Mouse (Mus musculus): ENCODE results near the gene Thbs4.
"Not testable (repeated sequence)": the region's sequence is repeated elsewhere in the genome, so short reads cannot be mapped to it uniquely, and the experiment has no call there.

Thbs4 gene

DNA sequence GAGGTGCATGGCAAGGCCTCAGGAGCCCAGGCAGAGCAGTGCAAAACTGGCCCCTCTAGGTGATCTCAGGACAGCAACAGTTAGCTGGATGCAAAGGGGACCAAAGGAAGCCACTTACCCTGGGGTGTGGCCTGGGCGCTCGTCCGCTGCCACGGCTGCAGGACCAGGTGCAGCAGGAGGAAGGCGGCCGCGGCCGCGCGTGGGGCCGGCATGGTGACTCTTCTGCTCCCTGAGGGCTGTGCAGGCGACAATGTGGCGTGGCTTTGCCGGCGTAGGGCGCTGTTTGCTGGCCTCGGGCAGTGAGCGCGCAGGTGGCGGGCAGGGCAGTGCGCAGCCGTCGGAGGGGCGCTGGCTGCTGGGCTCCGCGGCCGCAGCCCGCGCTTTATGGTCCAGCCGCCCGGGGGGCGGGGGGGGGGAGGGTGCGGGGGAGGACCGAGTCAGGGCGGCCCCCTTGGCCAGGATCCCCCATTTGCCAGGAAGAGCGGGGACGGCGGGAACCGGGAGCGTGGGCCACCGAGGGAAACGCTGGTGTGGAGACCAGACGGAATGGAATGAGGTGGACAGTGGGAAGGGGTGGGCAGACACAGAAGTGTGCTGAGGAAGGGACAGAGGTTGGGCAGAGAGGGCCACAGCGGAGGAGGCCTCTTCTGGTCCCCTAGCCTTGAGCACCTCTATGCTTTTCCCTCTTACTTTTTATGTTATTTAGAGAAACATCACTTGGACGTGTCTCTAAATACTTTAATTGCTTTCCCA is at the start of gene Thbs4:
Gene Thbs4, minus strand, starts transcription at position 357 of the 753 bp plus-strand sequence.
- no peak for DNase-seq

DNA sequence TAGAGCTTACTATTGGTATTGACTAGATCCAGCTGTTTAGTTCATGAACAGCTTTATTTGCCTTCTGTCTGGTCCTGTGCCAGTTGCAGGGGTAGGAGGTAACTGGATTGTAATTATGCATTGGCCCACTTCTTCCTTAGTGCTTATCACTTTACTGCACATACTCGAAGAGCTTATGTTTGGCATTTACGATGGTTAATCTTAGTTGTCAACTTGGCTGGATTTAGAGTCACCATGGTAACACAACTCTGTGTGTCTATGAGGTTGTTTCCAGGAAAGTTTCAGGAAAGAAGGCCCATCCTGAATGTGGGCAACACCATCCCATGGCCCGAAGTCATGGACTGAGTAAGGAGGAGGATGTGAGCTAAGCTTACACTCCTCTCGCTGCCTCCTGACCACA is 38.5 kb upstream of the Thbs4 start:
- no peak for DNase-seq

DNA sequence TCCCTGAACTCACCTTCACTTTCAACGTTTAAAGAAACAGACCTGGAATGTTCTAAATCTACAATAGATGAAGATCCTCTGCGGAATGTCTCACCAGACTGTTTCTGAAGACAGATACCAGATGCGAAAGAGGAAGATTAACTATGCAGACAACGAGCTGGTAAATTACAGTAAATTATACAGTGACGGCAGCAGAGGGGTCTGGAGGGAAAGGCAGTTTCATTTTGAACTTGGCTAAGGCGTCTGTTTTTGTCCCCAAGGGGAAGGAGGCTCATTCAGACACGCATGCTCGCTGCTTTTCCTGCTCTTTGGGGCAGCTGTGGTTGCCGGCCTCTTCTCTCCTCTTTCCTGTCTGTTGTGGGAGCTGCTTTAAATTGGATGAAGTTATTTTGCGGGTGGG is 34.2 kb upstream of the Thbs4 start:
- no peak for DNase-seq

DNA sequence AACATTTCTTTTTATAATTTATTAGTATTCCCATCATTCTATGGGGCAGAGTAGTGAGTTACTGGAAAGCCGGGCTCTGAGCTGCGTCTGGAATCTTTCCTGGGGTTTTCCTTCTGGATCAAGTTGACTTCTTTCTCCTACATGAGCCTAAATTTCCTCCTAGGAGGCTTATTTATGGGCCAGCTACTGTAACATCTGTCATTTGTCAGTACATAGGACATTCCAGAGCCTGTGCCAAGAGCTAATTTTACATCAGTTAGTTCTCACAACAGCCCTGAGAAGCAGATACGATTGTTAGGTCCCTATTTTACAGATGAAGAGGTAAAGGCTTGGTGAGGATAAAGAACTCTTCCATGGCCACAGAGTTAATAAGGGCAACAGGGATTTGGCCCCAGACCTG is 22.7 kb upstream of the Thbs4 start:
- DNase-seq: no peak

DNA sequence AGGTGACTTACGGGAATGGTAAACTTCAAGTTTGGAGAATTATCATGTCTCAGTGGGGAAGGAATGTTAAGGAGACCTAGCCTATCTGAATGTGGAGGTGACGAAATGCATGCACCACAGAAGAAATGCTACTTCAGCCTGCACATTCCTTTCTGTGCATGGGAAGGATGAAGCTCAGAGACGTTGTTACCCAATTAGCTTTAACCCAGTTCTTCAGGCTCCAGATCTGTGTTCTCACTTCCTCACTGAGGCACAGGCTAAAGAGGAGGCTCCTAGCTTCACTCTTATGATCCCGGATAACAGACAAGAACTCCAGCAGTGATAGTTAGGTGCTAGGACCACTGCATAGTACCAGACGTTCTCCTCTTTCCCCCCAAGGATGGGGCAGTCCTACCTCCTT is 21.7 kb upstream of the Thbs4 start:
- DNase-seq: no peak

DNA sequence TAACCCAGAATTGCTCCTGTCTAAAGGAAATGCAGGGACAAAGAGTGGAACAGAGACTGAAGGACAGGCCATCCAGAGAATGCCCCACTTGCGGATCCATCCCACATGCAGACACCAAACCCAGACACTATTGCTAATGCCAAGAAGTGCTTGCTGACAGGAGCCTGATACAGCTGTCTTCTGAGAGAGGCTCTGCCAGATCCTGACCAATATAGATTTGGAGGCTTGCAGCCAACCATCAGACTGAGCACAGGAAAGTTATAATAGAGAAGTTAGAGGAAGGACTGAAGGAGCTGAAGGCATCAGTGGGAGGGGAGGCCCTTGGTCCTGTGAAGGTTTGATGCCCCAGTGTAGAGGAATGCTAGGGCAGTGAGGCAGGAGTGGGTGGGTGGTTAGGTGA is 16.0 kb upstream of the Thbs4 start:
- DNase-seq: not testable (repeated sequence)

DNA sequence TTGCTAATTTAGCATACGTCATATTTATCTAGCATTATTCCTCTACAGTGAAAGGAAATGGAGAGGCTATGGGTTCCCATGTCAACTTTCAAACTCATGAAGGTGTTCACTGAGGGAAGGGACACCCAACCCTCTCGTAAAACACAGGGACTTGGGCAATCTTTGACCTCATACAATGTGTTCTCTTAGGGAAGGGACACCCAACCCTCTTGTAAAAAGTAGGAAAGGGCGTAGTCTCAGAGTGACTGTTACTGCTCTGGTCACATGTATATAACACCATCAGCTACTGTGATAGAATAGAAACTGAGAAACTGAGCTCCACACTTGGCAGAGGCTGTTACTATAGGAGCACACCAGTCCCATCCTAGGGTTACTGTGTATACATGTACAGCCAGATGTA is 13.2 kb upstream of the Thbs4 start:
- DNase-seq: no peak

DNA sequence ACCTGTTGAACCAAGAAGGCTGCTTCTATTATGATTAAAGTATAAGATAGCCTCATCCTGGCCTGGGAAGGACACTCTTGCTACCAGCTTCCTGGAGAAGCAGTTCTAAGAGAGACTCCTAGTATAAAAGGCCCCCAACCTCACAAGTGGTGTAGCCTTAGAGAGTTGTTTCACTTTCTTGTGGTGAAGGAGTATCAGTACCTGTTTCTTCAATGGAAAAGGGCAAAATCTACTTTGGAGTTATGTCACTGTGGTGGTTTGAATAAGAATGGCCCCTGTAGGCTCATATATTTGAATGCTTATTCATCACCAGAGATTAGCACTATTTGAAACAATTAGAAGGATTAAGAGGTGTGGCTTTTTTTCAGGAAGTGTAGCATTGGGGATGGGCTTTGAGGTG is 12.2 kb upstream of the Thbs4 start:
- DNase-seq: no peak

DNA sequence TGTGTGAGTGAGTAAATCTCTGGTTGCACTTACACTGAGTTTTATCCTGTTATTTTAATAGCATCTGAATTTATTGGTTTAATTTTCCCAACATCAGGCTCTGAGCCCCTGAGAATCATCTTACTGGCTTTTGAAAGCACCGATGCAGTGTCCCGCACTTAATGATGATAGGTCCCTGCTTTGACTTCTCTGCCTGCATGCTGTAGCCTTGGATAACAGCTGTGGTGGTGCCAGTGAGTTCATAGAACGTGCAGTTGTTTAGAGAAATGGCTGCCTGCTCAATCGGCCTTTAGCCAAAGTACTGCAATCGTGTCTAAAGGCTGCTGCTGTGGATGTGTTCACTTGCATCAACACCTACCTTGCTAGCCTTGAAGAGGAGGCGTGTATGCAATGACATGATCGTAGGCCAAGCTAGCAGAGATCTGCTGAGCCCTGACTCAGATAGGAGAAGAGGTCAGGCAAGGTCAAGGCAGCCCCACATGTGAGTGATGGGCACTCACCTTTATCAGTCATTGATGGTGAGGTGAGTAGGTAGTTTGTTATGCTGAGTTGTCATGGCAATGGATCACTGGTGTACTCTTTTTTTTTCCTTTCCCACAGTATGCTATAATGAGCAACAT is 4.8 kb upstream of the Thbs4 start:
- no peak for DNase-seq

DNA sequence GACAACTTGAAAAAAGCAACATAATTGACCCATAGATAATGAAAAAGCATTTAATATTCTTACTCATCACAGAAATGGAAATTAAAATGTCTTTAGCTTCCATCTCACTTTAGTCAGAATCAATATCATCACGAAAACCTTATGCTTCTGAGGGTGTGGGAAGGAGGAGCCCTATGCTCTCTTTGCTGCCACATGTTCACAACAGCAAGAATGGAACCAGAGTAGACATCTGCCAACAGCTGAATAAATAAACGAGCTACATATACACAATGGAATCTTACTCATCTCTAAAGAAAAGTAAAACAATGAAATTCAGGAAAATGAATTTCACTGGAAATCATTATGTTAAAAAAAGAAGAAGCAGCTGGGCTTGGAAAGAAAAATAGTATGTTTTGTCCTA is 4.2 kb upstream of the Thbs4 start:
- DNase-seq: no peak

DNA sequence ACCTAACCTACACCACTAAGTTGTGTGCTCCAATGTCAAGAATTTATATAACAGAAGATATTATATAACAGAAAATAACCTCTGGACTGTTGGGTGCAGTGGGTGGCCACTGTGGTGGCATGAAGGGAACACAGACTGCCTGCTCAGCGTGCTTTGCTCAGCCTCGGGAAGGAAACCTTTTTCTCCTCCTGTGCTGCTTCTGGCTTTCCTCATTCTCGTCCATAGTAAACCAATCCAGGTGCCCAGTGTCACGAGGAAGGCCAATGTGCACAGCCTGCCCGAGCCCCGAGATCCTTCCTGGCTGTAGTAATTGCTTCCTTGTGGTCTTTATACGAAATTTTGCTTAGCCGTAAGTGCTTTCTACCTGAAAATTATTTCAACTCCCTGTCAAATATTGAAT is 982 bp downstream of the Thbs4 start:
- DNase-seq: no peak

DNA sequence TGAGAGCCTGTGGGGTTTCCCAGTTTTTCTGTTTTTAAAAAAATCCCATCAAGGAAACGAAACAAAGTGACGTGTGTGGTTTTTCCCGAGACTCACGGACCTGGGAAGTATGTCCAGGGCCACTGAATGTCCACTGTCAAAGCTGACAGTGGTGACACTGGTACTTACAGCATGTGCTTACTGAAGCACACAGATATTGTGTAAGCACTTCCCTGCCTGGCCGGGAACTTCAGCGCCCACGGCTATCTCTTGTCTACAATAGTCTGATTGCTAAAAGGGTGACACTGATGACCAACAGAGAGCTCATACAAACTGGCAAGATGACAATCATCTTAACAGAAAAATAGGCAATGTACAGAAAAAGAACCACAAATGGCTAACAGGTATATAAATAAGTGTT is 3.1 kb downstream of the Thbs4 start:
- DNase-seq: no peak

DNA sequence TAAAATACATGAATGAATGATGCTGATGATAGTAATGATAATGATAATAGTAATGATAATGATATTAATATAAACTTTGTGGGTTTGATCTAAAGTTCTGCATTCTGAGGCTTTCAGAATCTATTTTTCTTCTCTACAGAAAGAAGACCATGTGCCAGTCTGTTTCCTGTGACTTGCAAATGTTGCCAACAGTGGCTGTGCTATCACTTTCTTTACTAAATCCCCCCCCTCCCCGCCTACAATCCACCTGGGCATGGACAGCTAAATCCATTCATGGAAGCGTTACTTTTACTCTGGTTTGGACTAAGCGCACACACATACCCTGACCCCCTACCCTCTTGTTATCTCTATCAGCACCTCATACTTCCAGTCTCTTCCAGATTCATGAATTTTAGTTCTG is 10.3 kb downstream of the Thbs4 start:
- DNase-seq: no peak

DNA sequence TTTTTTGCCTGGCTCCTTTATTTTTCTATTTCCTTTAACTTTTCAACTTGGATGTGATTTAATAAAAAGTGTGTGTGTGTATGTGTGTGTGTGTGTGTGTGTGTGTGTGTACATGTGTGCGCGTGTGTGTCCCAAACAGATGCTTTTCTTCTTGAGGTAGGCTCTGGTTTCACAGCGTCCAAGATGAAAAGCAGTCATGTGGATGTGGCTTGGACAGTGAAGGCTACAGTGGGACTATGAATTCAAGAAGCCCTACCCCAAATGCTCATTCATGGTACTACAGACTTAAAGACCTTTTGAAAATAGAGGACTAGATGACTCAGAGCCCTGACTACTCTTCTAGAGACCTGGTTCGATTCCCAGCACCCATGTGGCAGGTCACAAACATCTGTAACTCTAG is 11.1 kb downstream of the Thbs4 start:
- DNase-seq: no peak

DNA sequence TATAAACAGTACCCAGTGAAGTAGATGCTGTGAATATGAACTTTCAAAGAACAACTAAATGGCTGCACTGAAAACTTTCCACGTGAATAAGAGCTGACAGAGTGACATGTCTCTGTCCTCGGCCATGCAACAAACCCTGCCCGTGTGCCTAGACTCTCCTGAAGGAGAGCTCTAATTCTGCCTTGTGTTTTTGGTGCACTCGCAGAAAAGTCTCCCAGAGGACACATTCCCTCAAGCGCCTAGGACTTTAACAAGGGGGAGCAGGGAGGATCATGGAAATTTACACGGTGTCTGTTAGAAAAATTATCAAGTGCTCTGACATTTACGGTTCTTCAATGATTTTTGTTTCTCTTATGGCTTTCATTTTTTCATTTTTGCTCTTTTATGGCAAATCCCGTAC is 13.7 kb downstream of the Thbs4 start:
- no peak for DNase-seq

DNA sequence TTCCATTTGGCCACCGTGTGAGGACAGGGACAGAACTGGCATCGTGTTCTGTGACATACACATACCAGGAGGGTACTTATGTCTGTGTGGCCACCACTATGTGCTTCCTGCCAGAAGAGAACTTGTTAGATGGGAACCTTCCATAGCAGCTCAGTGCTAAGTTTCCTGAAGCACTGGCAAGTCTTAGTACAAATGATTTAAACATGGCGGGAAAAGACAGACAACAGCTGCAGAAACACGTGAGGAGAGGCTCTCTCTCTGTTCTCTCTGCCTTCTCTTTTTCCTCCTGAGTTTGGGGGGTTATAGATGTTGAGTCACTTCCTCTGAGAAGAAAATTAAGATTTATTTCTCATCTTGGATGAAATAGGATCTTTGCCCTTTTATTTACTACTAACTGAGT is 14.5 kb downstream of the Thbs4 start:
- no peak for DNase-seq

DNA sequence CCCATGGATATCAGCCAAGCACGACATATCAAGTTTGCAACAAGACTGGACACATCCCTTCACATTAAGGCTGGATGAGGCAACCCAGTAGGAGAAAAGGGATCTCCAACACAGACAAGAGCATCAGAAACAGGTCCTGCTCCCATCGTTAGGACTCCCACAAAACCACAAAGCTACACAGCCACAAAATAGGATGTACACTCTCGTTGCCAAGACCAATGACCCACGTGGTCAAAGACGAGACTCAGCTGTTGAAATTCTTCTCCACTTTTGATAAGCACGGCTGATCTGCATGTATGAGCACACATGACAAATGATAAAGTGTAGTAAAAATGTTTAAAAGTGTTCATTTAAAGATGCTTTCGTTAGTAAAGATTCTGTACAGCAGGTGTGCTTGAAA is 16.0 kb downstream of the Thbs4 start:
- no peak for DNase-seq

DNA sequence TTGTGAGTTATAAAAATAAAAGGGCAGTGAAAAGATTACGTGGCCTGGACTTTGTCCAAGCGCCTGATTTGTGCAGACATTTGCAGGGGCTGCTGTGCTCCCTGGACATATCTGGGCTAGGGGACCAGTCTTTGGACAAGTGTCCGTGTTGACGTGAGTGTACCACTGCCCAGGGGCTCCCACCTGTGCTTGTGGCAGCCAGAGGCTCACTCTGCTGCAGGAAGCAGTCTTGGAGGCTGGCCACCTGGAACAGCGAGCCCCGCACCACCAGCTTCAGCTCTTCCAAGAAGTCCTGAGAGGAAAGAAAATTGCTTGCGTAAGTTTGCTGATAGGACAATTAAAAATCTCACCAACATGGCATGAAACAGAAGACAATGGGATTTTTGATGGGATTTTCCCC is 18.7 kb downstream of the Thbs4 start:
- no peak for DNase-seq

DNA sequence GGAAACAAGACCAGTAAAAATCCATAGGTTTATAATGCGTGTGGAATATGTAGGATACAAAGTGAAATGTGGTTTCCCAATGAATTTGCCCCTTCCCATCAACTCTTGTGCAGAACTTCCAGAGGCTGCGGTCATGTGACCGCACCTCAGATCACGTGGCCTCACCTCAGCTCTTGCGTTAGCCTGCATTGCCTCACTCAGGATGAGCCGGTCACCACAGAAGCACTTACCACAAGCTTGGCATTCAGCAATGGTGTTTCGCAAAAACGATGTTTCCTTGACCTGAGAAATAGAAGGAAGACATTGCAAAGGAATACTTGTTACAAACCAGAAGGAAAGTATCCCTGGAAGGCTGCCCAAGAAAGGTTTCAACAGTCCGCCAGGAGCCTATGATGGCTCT is 19.7 kb downstream of the Thbs4 start:
- DNase-seq: no peak

DNA sequence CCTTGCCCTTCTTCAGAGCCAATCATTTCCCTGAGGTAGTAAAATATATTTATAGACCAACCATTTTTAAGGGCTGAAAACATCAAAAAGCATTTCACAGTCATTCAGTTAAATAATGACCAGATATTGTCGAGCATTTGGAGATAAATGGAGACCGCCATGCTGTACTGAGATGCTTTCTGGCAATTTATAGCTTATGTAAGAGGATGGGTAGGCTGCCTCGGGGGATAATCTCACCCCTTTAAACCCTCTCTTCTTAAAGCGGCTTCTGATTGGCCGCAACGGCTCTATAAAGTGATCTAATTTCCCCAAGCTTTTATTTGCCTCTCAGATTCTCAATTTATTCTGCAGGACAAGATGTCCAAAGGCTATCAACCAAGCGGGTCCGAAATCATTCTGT is 22.1 kb downstream of the Thbs4 start:
- no peak for DNase-seq

DNA sequence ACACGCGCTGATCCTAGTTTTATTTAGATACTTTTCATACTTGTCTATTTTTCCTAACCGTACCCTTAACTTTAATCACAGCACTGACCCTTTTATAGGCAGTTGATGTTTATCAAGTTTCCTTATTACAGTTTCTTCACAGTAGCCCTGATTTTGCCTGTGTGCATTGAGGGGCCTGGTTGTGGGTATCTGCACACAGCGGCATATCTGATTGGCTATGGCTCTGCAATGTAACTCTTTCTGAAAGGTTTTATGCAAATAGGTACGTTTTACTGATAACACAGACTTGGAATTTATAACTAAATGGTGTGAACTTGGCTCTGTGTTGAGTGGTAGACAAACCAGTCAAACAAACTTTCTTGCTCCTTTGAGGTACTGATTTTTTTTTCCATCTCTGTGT is 23.1 kb downstream of the Thbs4 start:
- DNase-seq: no peak

DNA sequence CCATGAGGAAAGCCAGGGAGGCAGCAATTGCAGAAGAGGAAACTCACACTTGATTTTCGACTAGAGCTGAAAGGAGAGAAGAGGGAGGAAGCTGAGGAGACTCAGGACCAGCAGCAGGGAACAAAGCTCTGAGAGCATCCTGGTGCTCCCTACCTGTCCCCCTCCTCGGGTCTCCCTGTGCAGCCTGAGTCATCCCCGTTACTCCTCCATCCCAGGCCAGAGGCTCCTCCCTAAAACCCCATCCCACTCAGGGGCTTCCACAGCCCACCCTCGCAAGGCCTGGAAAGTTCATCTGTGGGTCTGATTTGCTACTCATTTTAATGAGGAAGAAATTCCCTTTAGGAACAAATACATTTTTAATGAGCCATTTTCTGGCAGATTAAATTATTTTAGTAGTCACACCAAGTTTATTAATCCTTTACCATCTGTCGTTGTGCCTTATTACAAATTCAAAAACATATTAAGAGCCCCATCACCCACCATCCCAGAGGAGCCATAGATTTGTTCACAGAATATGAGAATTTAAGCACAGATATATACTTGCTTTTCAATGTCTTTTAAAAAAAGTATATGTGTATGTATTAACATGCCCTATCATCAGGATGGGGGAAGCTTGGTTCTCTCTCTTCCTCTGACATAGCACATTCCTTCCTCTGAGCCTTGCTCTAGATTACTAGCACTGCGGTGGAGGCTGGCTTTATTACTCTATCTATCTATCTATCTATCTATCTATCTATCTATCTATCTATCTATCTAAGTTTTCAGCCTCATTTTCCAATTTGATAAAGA is 29.0 kb downstream of the Thbs4 start:
- no peak for DNase-seq

DNA sequence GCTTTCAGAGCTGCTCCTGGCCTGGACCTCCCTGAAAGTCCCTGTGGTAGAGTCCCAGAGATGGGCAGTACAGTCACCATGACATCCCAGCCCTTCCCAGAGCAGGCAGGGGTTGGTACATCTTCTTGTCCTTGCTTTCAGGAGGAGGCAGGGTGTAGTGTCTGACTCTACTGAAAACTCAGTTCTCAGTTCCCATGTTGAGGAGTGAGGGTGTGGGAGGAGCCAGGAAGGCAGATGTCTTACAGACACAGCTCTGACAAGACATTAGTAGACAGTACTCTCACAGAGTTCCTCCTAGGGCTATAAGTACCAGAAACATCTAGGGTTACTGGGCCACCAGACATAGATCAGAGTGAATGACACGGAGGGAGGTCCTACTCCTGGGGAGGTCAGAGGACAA is 32.3 kb downstream of the Thbs4 start:
- DNase-seq: no peak

DNA sequence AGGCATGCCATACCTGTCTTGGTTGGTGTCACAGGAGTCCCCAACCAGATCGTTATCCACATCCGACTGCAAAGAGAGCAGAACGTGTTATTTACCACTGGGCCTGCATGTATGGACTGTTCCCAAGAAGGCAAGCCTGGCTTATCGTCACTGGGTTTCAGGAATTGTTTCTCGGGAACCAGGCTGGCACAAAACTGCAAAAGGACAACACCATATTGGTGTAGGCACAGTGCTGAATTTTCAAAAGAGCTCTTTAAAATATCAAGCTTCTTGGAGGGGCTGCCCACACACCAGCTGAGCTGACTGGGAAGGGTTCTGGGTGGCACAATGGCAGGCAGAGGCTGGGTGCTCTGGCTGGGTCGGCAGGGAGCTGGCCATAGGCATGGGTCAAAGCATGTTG is 34.1 kb downstream of the Thbs4 start:
- DNase-seq: no peak

All from spleen, adult 18-20 months (tissue).